Mouse (Mus musculus) lung, embryonic 14.5 days (tissue): Measurements from ENCODE around the gene Gm36210. TPM values are rescaled to one million over a fixed set of nuclear protein-coding genes. Genes with fewer than 3 reads are reported as not detected.

Experiments used
- ATAC-seq: fragments of 200-750 bp; cut with Nextera tagmentation; 2 replicates; pipeline ENCODE4 v1.8.0; 2017; ENCODE audit warnings: mild to moderate bottlenecking, moderate TSS enrichment, moderate library complexity; ENCODE audit not compliant: insufficient read depth
- DNase-seq: peaks from one replicate; pipeline ENCODE4 v3.0.0-alpha.2; 2015
- H3K27ac ChIP-seq: fragments of 300-500 bp; sonication (generic); 2 replicates; pipeline ENCODE4 v1.5.1; 2014; ENCODE audit warnings: low read depth, mild to moderate bottlenecking, moderate library complexity
- H3K27me3 ChIP-seq: fragments of 300-500 bp; sonication (generic); 2 replicates; pipeline ENCODE4 v1.6.1; 2014; ENCODE audit warnings: low read length, control low read depth; ENCODE audit not compliant: insufficient read depth
- H3K36me3 ChIP-seq: fragments of 300-500 bp; sonication (generic); 2 replicates; pipeline ENCODE4 v1.6.1; 2014; ENCODE audit warnings: control low read depth; ENCODE audit not compliant: insufficient read depth
- H3K4me1 ChIP-seq: fragments of 300-500 bp; sonication (generic); 2 replicates; pipeline ENCODE4 v1.6.1; 2014; ENCODE audit warnings: antibody characterized with exemption, control low read depth; ENCODE audit not compliant: insufficient read depth
- H3K4me2 ChIP-seq: fragments of 300-500 bp; sonication (generic); 2 replicates; pipeline ENCODE4 v1.6.1; 2014; ENCODE audit warnings: mild to moderate bottlenecking
- H3K4me3 ChIP-seq: fragments of 300-500 bp; sonication (generic); 2 replicates; pipeline ENCODE4 v1.5.1; 2014; ENCODE audit warnings: low read depth, low read length
- H3K9ac ChIP-seq: fragments of 300-500 bp; sonication (generic); 2 replicates; pipeline ENCODE4 v1.6.1; 2014
- H3K9me3 ChIP-seq: fragments of 300-500 bp; sonication (generic); 2 replicates; pipeline ENCODE4 v1.6.1; 2016; ENCODE audit warnings: low read depth, low read length, control low read depth
- CTCF ChIP-seq: IDR thresholded peaks from 2 replicates; pipeline ENCODE4 v1.5.1; 2016; ENCODE audit warnings: antibody characterized with exemption, low read depth
- WGBS: fragments of 180-500 bp; shearing (Covaris S2); extraction: QIAGEN DNeasy Blood & Tissue Kit; methylation state at CpG from one replicate; pipeline ENCODE4 v1.1.7; 2014; 5-methylcytosine and 5-hydroxymethylcytosine counted together
- polyA plus RNA-seq: library from polyadenylated mRNA; unstranded; fragments of >200 nt; fragmentation: Nextera tagmentation; extraction: Ambion mirVana; gene quantifications from 2 replicates; pipeline ENCODE4 v1.2.1, GENCODE M21; 2014

The Gm36210 gene
- polyA plus RNA-seq, 1 experiment from 2014 or later, result not detected

GRCm38 (mm10) chr7:4922931-4923565 is 16.7 kb upstream of the Gm36210 start:
- Histone ChIP-seq H3K27me3 (no peaks in the 10 kb centered on the region), H3K27ac (peak overlapping the region; percentile 95), H3K36me3 (peaks cover 31% of the 10 kb centered on the region), H3K9ac (peak overlapping the region; percentile 41), H3K4me1 (peaks cover 32% of the 10 kb centered on the region), H3K4me3 (peak overlapping the region; percentile 18), H3K9me3 (no peaks in the 10 kb centered on the region), H3K4me2 (peak overlapping the region; percentile 53)
- TF ChIP-seq CTCF, result peak; percentile 51
- DNase-seq (peak; percentile 67), ATAC-seq (no peak)
- 2% methylated on average over 14 of the region's 14 CpGs for WGBS

DNA sequence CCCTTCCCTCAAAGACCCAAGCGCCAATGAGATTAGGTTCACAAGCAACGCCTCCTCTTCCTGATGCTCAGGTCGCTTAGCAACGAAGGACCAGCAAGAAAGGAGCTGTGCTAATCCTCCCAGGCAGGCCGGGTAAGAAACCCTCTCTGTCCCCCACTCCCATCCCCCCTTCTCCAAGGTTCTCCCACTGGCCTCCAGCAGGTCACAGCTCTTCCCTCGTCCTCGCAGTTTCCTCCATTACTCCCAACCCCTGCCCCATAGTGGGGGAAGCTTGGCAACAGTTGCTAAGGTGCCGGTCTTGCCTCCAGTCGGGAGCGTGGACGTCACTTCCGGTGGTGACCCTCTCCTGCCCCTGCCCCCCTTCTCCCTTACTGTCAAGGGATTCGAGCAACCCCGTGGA is 16.2 kb upstream of the Gm36210 start:
- H3K9me3 ChIP-seq, result no peaks in the 10 kb centered on the region
- H3K27ac ChIP-seq, result no peak overlapping the region
- DNase-seq (peak; percentile 82), ATAC-seq (peak; percentile 3; the same call in 1 of the 2 replicates)
- H3K4me2 ChIP-seq, result peak overlapping the region; percentile 53
- H3K27me3 ChIP-seq, result no peaks in the 10 kb centered on the region
- no peak for TF ChIP-seq CTCF
- H3K4me3 ChIP-seq, result peak overlapping the region; percentile 18
- H3K4me1 ChIP-seq, result peaks cover 32% of the 10 kb centered on the region
- H3K9ac ChIP-seq, result no peak overlapping the region
- under 1% methylated on average over 14 of the region's 14 CpGs for WGBS
- H3K36me3 ChIP-seq, result peaks cover 36% of the 10 kb centered on the region

GRCm38 (mm10) chr7:4921824-4922482 is 15.6 kb upstream of the Gm36210 start, which contains the start of gene Nat14:
TSS of gene Nat14 (plus strand) at chr7:4922028.
- TF ChIP-seq CTCF, result no peak
- peak within 1 kb of the TSS; percentile 63 for H3K27ac ChIP-seq
- ATAC-seq, result no peak

GRCm38 (mm10) chr7:4920976-4921823 is 14.9 kb upstream of the Gm36210 start:
- DNase-seq, result peak; percentile 46
- no peak overlapping the region; the same call in 1 of the 2 replicates for H3K9ac ChIP-seq

More at GRCm38 (mm10) chr7:4921824-4922482, 15.6 kb upstream of the Gm36210 start, which contains the start of gene Nat14:
- H3K4me2 ChIP-seq, result peak within 1 kb of the TSS; percentile 53
- DNase-seq, result no peak
- no peaks in the 10 kb centered on the region for H3K27me3 ChIP-seq
- peak within 1 kb of the TSS; percentile 18 for H3K4me3 ChIP-seq
- no peak within 1 kb of the TSS; the same call in 1 of the 2 replicates for H3K9ac ChIP-seq
- peaks cover 32% of the 10 kb centered on the region for H3K4me1 ChIP-seq
- H3K36me3 ChIP-seq, result peaks cover 37% of the 10 kb centered on the region
- H3K9me3 ChIP-seq, result no peaks in the 10 kb centered on the region
- 34% methylated on average over 8 of the region's 8 CpGs for WGBS

GRCm38 (mm10) chr7:4920496-4920895 is 14.2 kb upstream of the Gm36210 start:
- TF ChIP-seq CTCF, result no peak
- H3K4me1 ChIP-seq, result peaks cover 31% of the 10 kb centered on the region
- peak overlapping the region; percentile 63 for H3K27ac ChIP-seq
- ATAC-seq (no peak), DNase-seq (no peak)
- no peak overlapping the region for H3K4me2 ChIP-seq
- peaks cover 37% of the 10 kb centered on the region for H3K36me3 ChIP-seq
- H3K9ac ChIP-seq, result no peak overlapping the region
- 90% methylated on average over 19 of the region's 19 CpGs for WGBS
- no peak overlapping the region for H3K4me3 ChIP-seq
- no peaks in the 10 kb centered on the region for H3K9me3 ChIP-seq
- no peaks in the 10 kb centered on the region for H3K27me3 ChIP-seq

More at GRCm38 (mm10) chr7:4920976-4921823, 14.9 kb upstream of the Gm36210 start:
- Histone ChIP-seq H3K36me3 (peaks cover 37% of the 10 kb centered on the region), H3K4me2 (0 out of 2 replicates have a peak overlapping the region, but pooled peaks have one; percentile 20), H3K27me3 (no peaks in the 10 kb centered on the region), H3K4me1 (peaks cover 34% of the 10 kb centered on the region), H3K9me3 (no peaks in the 10 kb centered on the region), H3K4me3 (no peak overlapping the region), H3K27ac (peak overlapping the region; percentile 63)
- WGBS, result 56% methylated on average over 23 of the region's 23 CpGs
- ATAC-seq, result no peak
- TF ChIP-seq CTCF, result no peak

DNA sequence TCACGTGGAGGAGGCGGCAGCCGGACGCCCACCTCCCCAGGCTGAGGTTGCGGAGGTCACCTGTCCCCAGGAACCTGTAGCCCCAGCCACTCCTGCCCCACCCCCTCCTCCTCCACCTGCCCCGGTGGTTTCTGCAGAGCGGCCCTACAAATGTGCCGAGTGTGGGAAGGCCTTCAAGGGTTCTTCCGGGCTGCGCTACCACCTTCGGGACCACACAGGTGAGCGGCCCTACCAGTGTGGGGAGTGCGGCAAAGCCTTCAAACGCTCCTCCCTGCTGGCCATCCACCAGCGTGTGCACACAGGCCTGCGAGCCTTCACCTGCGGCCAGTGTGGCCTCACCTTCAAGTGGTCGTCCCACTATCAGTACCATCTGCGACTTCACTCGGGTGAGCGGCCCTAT is 13.7 kb upstream of the Gm36210 start:
- H3K9me3 ChIP-seq, result no peaks in the 10 kb centered on the region
- H3K9ac ChIP-seq, result no peak overlapping the region
- no peak for TF ChIP-seq CTCF
- peaks cover 25% of the 10 kb centered on the region for H3K4me1 ChIP-seq
- no peak for DNase-seq
- H3K27ac ChIP-seq, result no peak overlapping the region
- no peak for ATAC-seq
- H3K27me3 ChIP-seq, result no peaks in the 10 kb centered on the region
- peaks cover 37% of the 10 kb centered on the region for H3K36me3 ChIP-seq
- WGBS, result 86% methylated on average over 21 of the region's 21 CpGs
- no peak overlapping the region for H3K4me3 ChIP-seq
- H3K4me2 ChIP-seq, result no peak overlapping the region
